Mouse (Mus musculus): ENCODE measurements around the gene Ebf3. TPM values are rescaled to one million over a fixed set of nuclear protein-coding genes. Genes with fewer than 3 reads are reported as not detected.

Ebf3 gene
- total RNA-seq, 2 experiments from 2014 or later = 1.8 to 2.2 TPM

DNA sequence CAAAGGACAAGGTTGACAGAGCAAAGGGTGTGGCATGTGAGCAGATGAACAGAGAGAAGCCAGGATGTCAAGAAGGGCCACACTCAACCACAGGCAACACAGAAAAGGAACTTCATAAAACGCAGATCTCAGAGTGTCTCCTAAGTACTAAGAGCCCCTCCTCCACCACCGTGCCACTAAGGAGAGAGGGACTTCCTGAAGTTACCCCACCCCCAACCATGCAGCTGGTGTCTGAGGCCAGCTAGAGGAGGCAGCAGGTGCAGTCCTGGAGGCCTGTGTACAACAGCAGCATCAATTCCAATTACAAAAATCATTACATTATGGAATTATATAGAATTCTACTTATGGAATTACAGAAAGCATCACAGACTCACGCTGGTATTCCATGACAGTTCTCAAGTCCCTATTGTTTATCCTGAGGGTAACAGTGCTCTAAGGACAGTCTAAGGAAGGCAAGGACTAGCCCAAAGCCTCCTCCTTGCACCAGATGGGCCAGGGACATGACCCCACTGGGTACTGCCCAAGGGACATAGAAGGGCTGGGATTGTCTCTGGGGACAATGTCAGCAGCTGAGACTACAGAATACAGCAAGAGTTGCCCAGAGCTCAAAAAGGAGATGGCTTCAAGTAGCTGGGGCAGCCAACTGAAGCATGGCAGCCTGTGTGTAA, 24.8 kb downstream of the Ebf3 start:
- DNase-seq (ENCODE audit: low spot score in 2 of 2) = no peak

DNA sequence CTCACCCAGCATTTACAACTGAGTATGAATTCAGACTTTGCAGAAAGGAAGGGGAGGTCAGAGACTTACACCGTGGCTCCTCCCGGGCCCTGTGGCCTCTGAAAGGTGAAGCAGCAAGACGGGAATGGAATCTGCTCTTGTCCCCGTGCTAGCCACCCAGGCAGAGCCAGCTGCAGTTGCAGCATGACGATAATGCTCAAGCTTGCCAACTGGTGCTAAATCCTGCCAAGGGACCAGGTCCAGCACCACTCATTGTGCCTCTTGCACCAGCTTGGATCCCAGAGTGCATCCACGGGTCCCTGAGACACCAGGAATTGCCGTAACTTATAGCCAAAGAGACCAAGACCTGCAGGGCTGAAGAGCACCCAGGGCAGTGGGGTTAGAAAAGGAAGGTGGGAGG, 36.1 kb downstream of the Ebf3 start:
- DNase-seq (ENCODE audit: low spot score in 2 of 2) = peak in 1 of 2 experiments; percentile 33

GRCm38 (mm10) chr7:137277713-137278112, 36.5 kb downstream of the Ebf3 start:
- DNase-seq (ENCODE audit: low spot score in 2 of 2) = no peak

DNA sequence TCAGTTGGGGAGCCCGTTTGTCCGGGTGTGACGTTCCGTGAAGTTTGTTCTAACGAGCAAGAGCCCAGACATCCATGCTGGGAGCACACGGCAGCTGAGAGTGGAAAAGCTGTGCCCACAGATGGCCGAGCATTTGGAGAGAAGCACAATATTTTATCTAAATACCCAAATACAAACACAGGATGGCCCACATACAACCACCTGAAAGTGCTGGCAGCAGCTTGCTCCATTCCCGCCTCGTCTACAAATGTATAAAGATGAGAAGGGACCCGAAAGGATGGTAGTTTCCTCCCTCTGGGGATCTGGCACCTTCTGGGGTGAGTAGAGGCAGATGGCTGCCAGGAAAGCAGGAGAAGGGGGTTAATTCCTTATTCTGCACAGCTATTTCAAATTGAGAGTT, 42.0 kb downstream of the Ebf3 start:
- peak; percentile 56 to 63 for DNase-seq (ENCODE audit: low spot score in 2 of 2)

DNA sequence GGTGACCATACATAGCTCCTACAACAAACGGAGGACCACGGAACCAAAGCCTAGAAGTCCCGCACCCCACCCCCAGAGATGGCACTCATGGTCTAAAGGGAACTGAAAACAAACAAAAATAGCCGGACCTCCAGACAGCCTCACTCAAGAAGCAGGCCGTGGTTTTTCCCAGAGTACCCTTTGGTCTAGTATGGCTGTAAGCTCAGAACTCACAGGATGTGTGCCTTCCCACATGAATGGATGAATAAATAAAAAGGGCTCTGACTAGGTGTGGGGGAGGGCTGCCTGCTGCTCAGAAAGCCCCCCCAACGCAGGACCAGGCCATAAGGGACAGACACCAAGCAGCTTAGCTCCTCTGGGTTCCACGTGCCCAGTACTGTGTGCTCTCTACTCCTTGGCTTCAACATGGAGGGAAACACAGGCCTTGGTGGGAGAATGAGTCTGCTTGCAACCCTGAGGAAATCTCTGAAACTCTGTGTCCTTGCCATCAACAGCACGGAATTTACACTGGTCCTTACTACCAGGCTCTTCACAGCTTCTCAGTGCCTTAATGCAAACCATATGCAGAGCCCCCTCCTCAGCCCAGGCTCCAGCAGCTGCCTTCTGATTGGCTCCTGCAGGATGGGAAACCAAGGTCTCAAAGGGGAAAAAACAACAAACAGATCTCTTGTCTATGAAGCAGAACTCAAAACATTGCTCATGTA, 45.6 kb downstream of the Ebf3 start:
- DNase-seq (ENCODE audit: low spot score in 2 of 2) = no peak

GRCm38 (mm10) chr7:137267441-137267840, 46.8 kb downstream of the Ebf3 start:
- no peak for DNase-seq (ENCODE audit: low spot score in 2 of 2)

DNA sequence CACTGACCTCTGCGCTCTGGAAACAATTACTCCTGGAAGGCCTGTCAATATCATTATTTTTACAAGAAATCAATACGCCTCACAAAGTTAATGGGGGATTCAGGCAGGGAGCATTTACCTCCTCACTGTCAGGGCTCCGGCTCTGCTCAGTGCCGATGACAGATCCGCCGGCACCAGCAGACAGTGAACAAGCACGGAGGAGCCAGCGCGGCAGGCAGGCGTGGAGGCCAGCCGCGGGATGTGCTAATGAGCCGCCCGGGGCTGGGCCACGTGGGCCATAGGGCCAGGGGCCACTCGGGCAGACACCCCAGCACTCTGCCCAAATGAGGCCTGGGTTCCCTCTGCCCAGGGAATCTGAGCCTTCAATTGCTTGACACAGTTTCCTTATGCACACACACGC, 47.7 kb downstream of the Ebf3 start:
- no peak for DNase-seq (ENCODE audit: low spot score in 2 of 2)

GRCm38 (mm10) chr7:137262330-137262729, 51.9 kb downstream of the Ebf3 start:
- no peak for DNase-seq (ENCODE audit: low spot score in 2 of 2)

GRCm38 (mm10) chr7:137246213-137246872, 67.9 kb downstream of the Ebf3 start:
- peak in 1 of 2 experiments; percentile 29 for DNase-seq (ENCODE audit: low spot score in 2 of 2)

GRCm38 (mm10) chr7:137244839-137245238, 69.4 kb downstream of the Ebf3 start:
- no peak for DNase-seq (ENCODE audit: low spot score in 2 of 2)

- DNase-seq (ENCODE audit: low spot score in 2 of 2) = no peak
These were observed 73.8 kb downstream of the Ebf3 start for GRCm38 (mm10) chr7:137240481-137240880.

DNA sequence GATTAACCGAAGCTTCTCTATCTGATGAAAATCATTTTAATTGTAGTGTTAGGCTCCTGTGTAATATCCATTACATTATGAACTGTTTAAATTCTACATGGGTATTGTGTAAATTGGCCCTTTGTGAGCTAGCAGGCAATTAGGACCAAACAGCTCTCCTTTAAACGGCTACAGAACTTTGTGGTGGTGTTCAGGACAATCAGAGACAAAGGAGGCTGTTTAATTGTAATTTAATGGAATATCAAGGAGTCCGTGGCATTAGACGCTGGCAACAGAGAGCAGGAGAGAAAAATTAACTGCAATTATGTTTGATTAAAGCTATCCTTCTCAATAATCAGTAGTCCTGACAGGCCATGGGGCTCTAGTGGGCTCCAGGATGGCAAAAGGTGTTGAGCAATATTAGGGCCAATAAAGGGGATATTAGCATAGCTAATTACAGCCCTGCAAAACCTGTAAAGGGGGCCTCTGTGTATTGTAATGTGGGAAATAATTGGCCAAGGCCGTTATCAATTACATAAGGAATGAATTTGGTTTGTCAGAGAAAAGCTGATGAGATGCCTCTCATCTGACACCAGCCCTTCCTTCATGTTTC, 74.6 kb downstream of the Ebf3 start:
- no peak for DNase-seq (ENCODE audit: low spot score in 2 of 2)

DNA sequence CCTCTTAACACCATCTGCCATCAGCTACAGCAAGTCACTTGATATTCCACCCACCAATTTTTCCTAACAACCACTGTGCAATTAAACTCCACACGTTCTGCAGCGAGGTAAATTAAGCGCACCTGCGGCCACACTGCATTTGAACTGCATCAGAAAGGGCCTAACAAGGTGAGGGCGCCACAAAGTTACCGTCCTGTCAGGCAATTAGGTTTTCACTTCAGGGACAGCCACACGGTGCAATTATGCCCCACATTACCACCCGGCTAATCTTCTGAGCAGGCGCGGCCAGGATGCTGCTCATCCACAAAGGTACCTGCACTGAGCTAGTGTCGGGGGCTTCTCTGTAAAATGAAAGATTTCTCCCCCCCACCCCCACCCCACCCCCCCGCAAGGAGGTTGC, 76.8 kb downstream of the Ebf3 start:
- DNase-seq (ENCODE audit: low spot score in 2 of 2) = no peak

DNA sequence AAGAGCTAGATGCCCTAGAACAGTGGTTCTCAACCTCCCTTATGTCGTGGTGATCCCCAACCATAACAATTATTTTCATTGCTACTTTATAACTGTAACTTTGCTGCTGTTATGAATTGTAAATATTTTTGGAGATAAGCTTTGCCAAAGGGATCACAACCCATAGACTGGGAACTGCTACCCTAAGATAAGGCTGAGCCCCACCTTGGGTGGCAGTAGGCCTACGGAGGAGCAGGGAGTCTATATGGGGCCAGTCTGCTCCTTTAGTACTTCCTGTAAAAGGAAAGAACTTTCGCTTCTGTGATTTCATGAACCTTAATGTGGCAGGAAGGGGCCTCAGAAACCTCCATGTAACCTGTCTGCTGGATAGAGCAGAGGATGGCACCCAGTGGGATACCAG, 90.4 kb downstream of the Ebf3 start:
- no peak for DNase-seq (ENCODE audit: low spot score in 2 of 2)

DNA sequence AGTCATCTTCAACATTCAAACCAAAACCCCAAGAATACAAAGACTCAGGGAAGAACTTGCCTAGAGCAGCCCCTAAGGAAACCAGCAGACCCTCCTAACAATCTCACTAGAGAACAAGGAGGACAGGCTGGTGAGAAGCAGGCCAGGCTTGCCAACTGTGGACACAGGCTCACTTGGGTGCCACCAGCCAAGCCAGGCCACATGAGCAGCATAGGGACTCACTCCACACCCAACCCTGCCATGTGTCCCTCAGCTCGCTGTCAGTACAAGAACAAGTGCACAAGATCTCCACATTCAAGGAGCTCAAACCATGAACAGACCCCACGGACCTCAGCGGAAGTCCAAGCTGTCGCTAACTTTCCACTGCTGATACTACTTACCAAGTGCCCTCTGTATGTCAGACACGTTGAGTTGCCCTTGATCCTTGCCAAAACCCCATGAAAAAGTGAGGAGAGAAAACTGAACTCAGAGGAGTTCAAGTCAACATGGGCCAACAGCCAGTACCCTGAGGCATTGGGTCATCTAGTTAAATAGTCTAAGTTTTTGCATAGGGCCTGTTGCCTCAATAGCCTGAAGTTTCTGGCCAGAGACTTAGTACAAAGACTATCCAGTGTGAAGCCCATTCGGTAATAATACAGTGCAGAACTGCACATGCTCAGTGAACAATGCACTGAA, 91.3 kb downstream of the Ebf3 start:
- no peak for DNase-seq (ENCODE audit: low spot score in 2 of 2)

- no peak for DNase-seq (ENCODE audit: low spot score in 2 of 2)
These were observed 92.6 kb downstream of the Ebf3 start for GRCm38 (mm10) chr7:137221599-137221998.

- no peak for DNase-seq (ENCODE audit: low spot score in 2 of 2)
These were observed 93.8 kb downstream of the Ebf3 start for GRCm38 (mm10) chr7:137220436-137220835.

- DNase-seq (ENCODE audit: low spot score in 2 of 2) = no peak
These were observed 95.5 kb downstream of the Ebf3 start for GRCm38 (mm10) chr7:137218706-137219105.

DNA sequence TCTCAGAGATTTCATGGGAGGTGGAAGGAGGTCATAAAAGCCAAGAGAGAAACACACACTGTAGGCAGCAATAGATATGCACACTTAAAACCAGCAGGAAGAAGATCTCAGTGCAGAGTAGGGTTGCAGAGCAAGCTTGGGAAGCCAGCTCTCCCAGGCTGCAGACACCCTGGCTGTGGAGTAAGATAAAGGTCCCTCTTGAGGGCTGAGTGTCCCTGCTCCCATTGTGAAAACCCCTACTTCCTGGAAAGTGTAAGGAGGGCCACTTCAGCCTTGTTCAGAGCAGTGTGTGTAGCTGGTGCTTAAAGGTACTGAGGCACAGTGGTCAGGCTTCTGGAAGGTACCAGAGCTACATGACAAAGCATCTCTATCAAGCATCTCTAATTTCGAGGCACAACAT, 100.8 kb downstream of the Ebf3 start:
- DNase-seq (ENCODE audit: low spot score in 2 of 2) = no peak

- no peak for DNase-seq (ENCODE audit: low spot score in 2 of 2)
These were observed 102.9 kb downstream of the Ebf3 start for GRCm38 (mm10) chr7:137211332-137211731.

- no peak for DNase-seq (ENCODE audit: low spot score in 2 of 2)
These were observed 104.4 kb downstream of the Ebf3 start for GRCm38 (mm10) chr7:137209688-137210345.

All from layer of hippocampus, postnatal 14 days (tissue).